Mouse (Mus musculus) olfactory bulb, adult 2 months (tissue): ENCODE data around the gene Tmco3. TPM values are rescaled to one million over a fixed set of nuclear protein-coding genes. Genes with fewer than 3 reads are reported as not detected.
A peak's percentile ranks its signal among the peaks of the same experiment; 100 is the strongest.

Experiments
- H3K27ac ChIP-seq: fragments of 200-500 bp; 2 replicates; pipeline ENCODE4 v1.5.1; 2012; ENCODE audit warnings: low read depth, low read length; ENCODE audit not compliant: insufficient read depth
- H3K4me1 ChIP-seq: fragments of 200-500 bp; 2 replicates; pipeline ENCODE4 v1.6.1; 2012; ENCODE audit warnings: low read length; ENCODE audit not compliant: control insufficient read depth, insufficient read depth
- H3K4me3 ChIP-seq: fragments of 200-500 bp; 2 replicates; pipeline ENCODE4 v1.5.1; 2012; ENCODE audit warnings: mild to moderate bottlenecking, low read depth, low read length, moderate library complexity; ENCODE audit not compliant: insufficient read depth
- CTCF ChIP-seq: fragments of 200-500 bp; IDR thresholded peaks from 2 replicates; pipeline ENCODE4 v1.5.1; 2012; ENCODE audit warnings: low read depth, mild to moderate bottlenecking, low read length, moderate library complexity; ENCODE audit not compliant: insufficient read depth
- POLR2A ChIP-seq: fragments of 200-500 bp; IDR thresholded peaks from 2 replicates; pipeline ENCODE4 v1.6.1; 2012; ENCODE audit warnings: mild to moderate bottlenecking, low read depth, low read length, moderate library complexity; ENCODE audit not compliant: insufficient read depth
- WGBS: fragments of 180-500 bp; shearing (Covaris S2); methylation state at CpG from one replicate; pipeline ENCODE4 v1.1.7; 2018; 5-methylcytosine and 5-hydroxymethylcytosine counted together
- polyA plus RNA-seq: library from polyadenylated mRNA; stranded (reverse); fragments of >200 nt; gene quantifications from 2 replicates; pipeline ENCODE4 v1.2.4, GENCODE M21; 2012; ENCODE audit warnings: low replicate concordance; ENCODE audit not compliant: missing spikeins, insufficient read depth, insufficient read length

The Tmco3 gene
- not detected in 2 replicates for polyA plus RNA-seq

GRCm38 (mm10) chr8:13287692-13288623 lies at the start of gene Tmco3, which contains the start of gene Dcun1d2:
Gene Tmco3, plus strand, starts transcription at chr8:13288190.
Gene Dcun1d2, minus strand, starts transcription at chr8:13288131.
- TF ChIP-seq POLR2A (peak; percentile 57), CTCF (no peak)
- Histone ChIP-seq H3K4me1 (peaks cover 9% of the 10 kb centered on the region), H3K27ac (peak within 1 kb of the TSS; percentile 95), H3K4me3 (peak within 1 kb of the TSS; percentile 80)
- WGBS: under 1% methylated on average over 79 of the region's 79 CpGs

DNA sequence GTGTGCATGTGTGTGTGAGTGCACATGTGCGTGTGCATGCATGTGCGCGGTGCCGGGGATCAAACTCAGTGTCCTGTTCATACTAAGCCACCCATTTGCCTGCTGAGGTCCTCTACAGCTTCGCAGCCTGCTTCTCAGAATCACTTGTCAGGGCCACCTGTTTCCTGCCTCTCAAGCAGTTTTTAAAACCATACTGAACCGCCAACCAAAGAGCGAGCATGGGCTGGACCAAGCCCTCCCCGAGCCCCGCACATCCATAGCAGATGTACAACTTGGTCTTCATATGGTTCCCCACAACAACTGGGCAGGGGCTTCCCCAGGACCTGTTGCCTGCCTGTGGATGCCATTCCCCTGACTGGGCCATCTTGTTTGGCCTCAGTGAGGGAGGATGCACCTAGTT lies 47.9 kb upstream of the Tmco3 start:
- TF ChIP-seq CTCF (no peak), POLR2A (no peak)
- Histone ChIP-seq H3K4me1 (peaks cover 12% of the 10 kb centered on the region), H3K27ac (no peak overlapping the region), H3K4me3 (no peak overlapping the region)
- WGBS: 95% methylated on average over 9 of the region's 9 CpGs

GRCm38 (mm10) chr8:13240691-13241090 lies 47.3 kb upstream of the Tmco3 start:
- WGBS: 82% methylated on average over 7 of the region's 7 CpGs
- TF ChIP-seq CTCF (no peak), POLR2A (no peak)
- H3K27ac ChIP-seq: no peak overlapping the region

GRCm38 (mm10) chr8:13242985-13243870 lies 44.8 kb upstream of the Tmco3 start:
- TF ChIP-seq POLR2A: no peak
- TF ChIP-seq CTCF: no peak

More at GRCm38 (mm10) chr8:13240691-13241090, 47.3 kb upstream of the Tmco3 start:
- no peak overlapping the region for H3K4me3 ChIP-seq
- peaks cover 12% of the 10 kb centered on the region for H3K4me1 ChIP-seq

DNA sequence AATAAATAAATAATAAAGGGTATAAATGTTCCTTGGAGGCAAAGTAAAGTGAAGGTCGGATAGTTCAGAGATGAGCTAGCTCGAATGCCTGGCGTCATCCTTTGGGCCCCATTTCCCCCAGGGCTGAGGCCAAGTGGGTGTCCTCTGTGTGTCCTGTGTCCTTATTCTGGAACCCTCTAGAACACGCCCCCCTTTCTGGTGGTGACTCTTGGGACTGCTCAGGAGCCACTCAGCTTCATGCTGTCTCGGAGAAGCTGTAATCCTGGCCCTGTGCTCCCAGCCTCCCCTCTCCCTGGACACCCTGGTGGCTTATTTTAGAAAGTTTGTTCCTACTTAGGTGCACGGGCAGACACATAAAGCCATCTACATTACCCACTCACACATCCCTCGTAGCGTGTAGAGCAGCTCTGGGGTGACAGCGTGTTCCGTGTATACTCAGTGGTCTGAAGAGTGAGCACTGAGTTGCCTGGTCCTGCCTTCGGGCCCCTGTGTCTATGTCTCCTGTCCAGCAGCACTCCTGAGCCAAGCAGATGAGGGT lies 43.6 kb upstream of the Tmco3 start:
- TF ChIP-seq POLR2A: no peak
- no peak for TF ChIP-seq CTCF
- no peak overlapping the region for H3K27ac ChIP-seq
- WGBS: 89% methylated on average over 11 of the region's 11 CpGs
- H3K4me1 ChIP-seq: peaks cover 12% of the 10 kb centered on the region
- no peak overlapping the region for H3K4me3 ChIP-seq

More at GRCm38 (mm10) chr8:13242985-13243870, 44.8 kb upstream of the Tmco3 start:
- H3K4me3 ChIP-seq: no peak overlapping the region
- WGBS: 75% methylated on average over 10 of the region's 10 CpGs
- peaks cover 12% of the 10 kb centered on the region for H3K4me1 ChIP-seq
- H3K27ac ChIP-seq: no peak overlapping the region

GRCm38 (mm10) chr8:13252837-13253236 lies 35.2 kb upstream of the Tmco3 start:
- no peak for TF ChIP-seq CTCF
- no peak for TF ChIP-seq POLR2A

DNA sequence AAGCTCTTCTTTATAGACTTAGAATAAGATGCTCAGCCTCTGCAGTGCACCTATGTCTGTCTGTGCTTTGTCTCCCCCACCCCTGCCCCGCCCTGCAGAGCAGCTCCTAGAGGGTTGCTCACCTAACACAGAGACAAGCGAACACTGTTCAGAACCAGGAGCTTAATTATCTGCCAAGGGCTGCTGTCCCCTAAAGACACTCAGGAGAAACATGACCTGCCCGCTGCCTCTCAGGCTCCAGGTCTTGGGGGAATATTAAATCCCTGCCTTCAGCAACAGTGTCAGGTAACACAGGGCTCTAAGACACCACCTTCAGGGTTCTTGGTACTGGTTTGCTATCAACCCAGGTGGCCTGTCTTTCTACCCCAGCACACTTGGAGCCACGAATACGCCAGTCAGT lies 34.6 kb upstream of the Tmco3 start:
- whole genome bisulfite sequencing: 72% methylated on average over 5 of the region's 5 CpGs
- TF ChIP-seq CTCF: no peak
- TF ChIP-seq POLR2A: no peak
- Histone ChIP-seq H3K4me3 (no peak overlapping the region), H3K4me1 (peaks cover 12% of the 10 kb centered on the region), H3K27ac (no peak overlapping the region)

More at GRCm38 (mm10) chr8:13252837-13253236, 35.2 kb upstream of the Tmco3 start:
- Histone ChIP-seq H3K4me3 (no peak overlapping the region), H3K27ac (no peak overlapping the region), H3K4me1 (peaks cover 12% of the 10 kb centered on the region)
- 92% methylated on average over 13 of the region's 13 CpGs for WGBS

GRCm38 (mm10) chr8:13254019-13254418 lies 34.0 kb upstream of the Tmco3 start, which contains the start of gene Adprhl1:
Gene Adprhl1, minus strand, starts transcription at chr8:13254162.
- Histone ChIP-seq H3K4me1 (peaks cover 12% of the 10 kb centered on the region), H3K27ac (no peak within 1 kb of the TSS), H3K4me3 (no peak within 1 kb of the TSS)
- 13% methylated on average over 8 of the region's 8 CpGs for WGBS
- TF ChIP-seq CTCF: peak; percentile 64; the same call in 1 of the 2 replicates
- TF ChIP-seq POLR2A: no peak
